Mouse (Mus musculus) brain, embryonic 18.5 days (tissue): Measurements from ENCODE around the gene Trrap.

ENCODE experiments used
- DNase-seq: peaks from one replicate; pipeline ENCODE4 v3.0.0-alpha.2; 2012; ENCODE audit warnings: low read depth, low spot score

Trrap gene

DNA sequence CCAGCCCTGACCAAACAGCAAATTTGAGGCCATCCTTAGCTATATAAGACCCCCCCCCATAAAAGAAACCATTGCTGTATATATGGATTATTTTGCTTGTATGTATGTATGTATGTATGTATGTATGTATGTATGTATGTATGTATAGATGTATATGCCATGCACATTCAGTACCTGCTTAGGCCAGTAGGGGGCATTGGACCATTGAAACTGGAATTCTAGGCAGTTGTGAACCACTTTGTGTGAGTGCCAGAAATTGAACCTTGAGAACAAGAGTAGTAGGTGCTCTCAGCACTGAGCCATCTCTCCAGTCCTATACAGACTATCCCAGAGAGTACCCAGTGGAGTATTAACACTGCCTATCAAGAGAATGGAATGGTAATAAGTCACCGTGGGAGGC lies 104.2 kb downstream of the Trrap start:
- DNase-seq: no peak

DNA sequence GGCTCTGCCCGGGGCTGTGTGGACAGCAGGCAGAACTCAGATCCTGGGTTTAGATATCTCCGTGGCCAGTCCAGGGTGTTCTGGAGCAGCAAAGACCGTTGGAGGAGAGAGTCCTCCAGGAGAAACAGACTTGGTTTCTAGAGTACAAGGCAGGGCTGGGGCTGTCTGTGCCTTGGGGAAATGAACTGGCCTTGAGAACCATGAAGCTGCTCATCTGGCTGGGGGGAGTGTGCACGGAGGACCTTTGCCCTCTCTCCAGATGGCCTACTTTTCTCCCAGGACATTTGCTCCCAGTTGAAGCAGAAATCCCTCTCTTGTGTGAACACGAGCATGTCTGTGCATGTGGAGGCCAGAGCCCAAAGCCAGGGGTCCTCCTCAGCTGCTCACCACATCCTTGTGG lies 104.8 kb downstream of the Trrap start:
- DNase-seq: no peak

DNA sequence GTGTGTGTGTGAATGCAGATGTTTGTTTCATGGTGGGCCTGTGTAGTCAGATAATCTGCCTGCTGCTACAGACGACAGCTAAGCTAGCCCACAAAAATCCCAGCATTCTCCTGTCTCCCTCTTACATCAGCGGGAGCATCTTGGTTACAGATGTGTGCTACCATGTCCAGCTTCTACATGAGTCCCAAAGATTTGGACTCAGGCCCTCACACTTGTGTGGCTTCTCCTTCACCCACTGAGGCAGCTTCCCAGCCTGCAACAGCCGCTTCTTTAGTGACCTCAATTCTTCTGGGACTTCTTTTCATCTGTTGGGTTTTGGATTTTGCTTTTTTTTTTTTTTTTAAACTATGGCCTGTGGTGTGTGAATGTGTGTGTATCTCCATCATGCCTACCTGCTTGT lies 105.3 kb downstream of the Trrap start:
- DNase-seq: no peak

DNA sequence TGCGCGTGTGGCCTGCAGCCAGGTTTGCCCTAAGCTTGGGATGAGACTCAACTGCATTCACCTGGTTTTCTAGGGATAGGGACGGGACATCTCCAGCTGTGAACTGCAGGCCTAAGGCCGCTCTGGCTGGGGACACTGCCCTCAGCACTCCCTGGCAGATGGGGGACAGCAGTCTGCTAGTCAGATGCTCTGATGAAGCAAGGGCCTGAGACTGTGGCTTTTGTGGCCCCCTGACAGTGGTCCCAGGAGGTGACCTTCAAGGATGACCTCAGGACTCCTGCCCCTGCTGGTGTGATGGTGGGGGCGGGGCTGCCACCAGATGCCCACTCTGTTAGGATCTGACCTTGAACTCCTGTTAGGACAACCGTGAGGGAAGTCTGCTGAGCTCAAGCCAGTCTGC lies 107.7 kb downstream of the Trrap start:
- DNase-seq: no peak

DNA sequence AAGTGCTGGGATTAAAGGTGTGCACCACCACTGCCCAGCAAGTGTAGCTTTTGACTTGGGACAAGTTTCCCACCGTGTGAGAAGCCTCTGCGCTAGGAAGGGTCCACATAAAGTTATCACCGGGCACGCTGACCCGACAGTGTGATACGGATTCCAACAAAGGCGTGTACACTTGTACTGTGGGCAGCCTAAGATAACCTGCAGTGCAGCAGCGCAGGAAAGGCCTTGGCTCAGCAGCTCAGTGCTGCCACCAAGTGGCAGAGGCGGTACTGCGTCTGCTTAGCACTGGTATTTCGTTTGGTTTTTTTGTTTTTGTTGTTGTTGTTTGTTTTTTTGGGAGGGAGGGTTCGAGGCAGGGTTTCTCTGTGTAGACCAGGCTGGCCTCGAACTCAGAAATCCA lies 108.4 kb downstream of the Trrap start:
- peak; percentile 10 for DNase-seq

DNA sequence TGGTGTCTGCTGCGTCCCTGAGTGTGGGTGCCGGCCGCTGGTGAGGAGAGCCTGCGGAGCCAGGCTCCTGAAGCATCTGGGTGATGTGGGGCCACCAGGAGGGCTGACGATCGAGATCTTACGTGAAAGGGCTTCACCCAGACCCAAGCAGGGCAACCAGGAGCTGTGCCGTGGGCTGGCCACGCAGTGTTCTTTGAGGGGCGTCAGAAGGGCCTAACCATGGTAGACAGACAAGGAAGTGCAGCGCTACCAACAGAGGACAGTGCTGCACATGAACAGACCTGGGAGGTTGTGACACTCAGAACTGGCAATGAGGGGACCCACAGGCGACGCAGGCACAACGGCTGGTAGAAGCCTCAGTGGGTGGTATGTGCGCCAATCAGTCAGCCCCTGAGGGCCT lies 109.5 kb downstream of the Trrap start:
- no peak for DNase-seq

DNA sequence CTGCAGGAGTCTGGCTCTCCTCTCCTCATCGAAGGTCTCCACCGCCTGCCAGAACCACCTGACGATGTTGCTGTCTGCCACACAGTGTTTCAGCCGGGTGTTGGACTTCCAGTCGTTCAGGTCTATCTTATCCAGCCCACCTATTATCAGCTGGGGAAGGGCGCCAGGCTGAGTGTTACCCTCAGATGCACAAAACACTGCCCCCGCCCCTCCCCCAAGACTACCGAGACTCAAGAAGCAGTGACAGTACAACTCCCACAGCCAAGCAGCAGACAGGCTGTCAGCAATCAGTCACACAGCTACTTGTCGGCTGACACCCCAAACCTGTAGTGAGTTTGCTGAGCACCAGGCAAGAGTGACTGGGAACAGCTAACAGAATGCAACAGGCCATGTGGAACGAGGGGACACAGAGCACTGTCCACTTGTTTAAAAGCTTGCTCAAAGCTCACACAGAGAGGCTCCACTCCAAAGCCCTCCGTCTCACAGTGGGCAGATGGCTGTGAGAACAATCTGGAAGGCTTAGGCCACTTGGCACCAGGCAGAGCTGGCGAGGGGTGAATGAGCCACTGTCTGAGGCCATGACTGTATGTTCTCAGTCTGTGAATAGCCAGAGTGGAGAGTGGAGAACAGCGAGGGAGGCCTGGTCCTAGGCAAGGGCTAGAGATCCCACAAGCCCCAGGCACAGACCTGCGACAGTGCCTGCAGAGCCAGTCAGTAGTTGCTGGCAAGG lies 114.3 kb downstream of the Trrap start:
- peak; percentile 24 for DNase-seq

DNA sequence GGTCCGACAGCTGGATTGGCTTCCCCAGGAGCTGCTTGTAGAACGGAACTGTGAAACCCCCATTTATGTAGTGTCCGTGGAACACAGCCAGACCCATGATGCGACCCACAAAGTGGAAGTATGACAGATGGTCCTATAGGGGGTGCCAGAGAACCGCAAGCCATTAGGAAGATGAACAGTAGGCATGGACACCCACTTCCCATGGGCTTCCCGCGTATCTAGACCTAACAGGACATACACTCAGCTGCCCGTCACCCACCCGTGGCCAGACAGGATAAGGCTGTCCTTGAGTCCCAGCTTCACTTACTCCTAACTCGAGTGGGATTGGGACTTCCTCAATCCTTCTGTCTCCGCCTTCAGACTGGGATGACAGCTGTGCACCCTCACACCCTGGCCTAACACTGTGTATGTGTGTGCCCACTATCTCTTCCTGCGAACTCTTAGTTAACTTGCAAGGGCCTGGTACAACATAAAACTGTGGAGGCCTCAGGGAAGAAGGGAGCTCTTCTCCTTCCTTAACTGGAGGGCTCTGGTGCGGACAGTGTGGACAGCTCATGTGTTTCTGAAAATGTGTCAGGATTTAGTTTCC lies 117.2 kb downstream of the Trrap start:
- DNase-seq: no peak

DNA sequence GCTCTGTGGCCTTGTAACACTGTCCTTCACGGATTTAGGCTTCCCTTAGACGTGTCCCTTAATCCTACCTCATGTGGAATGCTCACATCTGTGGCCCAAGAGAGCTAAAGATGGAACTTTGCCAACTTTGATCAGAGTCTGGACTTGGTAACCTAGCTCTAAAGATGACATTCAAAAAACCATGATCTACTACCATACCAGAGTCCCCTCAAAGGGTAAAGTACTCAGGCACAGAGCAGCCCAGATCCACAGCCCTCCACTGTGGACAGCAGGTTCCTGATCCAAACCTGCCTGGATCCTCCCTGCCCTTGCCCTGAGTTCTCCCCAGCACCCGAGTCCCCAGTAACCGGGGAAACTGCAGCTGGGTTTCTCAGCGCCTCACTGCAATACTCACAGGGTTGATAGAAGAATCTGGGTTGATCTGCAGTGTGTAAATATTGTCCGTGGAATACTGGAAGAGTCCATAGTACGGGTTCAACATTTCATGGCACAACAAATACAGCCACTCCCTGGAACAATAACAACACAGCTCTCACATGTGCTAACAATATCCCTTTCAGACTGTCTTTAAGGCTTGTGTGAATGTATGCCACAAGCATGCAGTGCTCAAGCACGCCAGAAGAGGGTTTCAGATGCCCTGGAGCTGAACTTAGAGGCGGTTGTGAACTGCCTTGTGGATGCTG lies 118.6 kb downstream of the Trrap start:
- no peak for DNase-seq

DNA sequence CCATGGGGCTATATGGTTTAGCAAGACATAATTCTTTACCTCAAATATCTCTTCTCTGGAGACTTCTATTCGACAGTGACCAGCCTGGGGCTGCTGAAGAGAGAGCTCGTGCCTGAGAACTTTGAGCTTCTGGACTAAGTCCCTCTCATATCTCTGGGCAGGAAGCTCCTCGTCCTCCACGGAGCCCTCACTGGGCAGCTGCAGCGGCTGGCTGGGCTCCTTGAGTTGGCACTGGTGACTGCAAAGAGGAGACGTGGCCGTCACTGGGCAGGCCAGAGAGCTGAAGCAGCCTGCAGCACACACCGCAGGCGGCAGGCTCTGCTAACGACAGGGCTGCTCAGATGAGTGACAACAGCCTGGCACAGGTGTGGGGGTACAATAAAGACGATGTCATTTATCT lies 123.7 kb downstream of the Trrap start:
- DNase-seq: no peak

DNA sequence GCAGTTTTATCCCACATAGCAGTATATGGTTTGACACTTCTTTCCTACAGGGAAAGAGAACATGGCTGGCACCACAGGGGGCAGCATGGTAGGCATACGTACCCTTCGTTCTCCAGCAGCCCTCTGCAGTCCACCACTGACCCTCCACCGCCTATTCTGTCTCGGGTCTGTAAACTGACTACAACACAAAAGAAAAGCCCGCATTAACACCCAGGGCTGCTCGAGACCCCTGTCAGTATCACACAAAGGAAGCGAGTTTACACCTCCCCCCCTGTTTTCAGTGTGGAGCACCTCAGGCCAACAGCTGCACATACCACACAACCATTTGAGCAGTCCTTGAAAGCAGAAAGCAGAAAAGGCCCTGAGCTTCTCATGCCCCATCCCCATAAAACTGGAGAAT lies 130.3 kb downstream of the Trrap start:
- DNase-seq: no peak

DNA sequence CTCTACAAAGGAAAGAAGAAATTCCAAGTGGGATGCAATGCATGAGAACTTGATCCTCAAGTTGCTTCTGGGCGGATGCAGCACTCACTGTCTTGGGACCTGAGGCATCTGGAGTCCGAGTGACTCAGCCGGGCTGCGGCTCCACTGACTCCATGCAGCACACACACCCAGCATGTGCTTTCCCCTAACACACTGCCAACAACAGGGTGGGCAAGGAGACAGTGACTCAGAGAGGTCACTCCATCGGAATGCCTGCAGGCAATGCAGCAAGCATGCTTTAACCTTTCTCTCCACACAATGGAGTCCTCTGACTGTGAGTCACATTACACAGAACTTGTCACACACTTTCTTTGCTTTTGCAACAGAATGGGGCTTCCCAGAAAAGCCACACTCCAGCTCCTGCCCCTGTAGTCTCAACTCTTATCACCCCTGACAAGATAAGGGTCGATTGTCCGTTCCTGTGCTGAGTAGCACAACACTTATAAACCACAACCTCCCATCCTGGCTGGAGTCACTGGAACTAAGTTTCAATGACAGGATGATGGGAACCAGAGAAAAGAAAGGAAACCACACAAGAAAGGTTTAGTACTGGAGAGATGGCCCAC lies 131.0 kb downstream of the Trrap start:
- no peak for DNase-seq

DNA sequence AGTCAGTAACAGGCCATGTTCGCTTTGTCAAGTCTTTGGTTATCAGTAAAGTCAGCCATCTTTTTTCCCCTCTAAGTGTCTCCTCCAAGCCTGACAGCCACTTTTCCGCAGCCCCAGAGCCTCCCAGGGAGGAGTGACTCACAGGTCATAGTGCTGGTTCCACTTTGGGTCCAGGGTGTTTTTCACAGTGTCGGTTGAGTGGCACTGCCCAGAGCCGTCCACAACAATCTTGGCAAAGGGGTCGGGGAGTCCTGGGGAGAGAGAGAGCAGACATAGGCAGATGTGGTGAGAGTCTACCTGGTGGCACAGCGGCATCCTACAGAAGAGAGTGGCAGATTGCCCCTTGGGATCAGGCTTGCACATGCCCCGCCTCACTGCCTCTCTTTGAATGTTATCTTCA lies 133.5 kb downstream of the Trrap start:
- DNase-seq: no peak

DNA sequence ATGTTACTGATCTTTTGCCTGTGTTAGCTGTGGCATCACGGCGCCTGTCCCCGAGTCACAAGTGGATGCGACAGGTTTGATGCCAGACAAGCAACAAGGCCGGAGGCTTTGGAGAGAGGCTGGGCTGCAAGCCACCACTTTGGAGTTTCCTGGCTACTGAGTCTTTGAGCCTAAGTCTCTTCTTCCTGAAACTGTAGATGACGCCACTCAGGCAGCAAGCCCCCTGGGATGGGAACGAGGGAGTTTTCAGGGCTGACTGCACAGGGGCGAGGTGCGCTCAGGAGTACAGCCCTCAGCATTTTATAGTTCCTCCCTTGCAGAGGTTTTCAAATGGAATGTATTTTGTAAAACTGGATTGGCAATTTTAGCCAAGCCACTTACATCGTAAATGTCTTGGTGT lies 134.3 kb downstream of the Trrap start:
- no peak for DNase-seq

DNA sequence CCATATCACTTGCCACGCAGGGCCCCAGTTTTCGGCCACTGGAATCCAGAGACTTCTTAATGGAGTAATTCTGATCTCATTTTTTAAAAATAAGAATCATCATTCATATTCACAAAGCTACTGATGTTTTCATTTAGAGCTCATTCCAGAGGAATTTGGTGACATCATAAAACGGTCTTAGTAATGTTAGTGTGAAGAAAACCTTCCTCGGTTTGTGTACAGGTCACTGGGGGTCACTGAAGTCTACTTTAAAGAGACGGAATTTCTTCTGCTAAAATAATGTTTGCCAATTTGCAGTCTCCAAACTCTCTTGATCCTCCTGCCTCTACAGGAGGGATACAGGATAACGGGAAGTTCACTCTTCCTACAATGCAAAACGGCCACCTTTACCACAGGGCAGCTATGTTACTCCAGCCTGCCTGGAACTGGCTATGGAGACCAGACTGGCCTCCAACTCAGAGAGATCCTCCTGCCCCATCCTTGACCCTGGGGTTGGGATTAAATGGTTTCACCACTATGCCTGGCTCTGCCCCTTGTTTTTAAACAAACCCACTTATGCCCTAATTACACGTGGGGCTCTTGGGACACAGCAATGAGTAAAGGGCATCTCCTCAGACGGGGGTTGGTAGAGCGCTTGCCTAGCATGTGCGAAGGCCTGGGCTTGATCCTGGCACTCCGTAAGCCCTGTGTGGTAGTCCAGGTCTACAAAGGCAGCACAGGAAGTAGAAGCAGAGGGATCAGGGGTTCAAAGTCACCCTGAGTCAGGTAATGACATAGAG lies 137.0 kb downstream of the Trrap start:
- DNase-seq: no peak

DNA sequence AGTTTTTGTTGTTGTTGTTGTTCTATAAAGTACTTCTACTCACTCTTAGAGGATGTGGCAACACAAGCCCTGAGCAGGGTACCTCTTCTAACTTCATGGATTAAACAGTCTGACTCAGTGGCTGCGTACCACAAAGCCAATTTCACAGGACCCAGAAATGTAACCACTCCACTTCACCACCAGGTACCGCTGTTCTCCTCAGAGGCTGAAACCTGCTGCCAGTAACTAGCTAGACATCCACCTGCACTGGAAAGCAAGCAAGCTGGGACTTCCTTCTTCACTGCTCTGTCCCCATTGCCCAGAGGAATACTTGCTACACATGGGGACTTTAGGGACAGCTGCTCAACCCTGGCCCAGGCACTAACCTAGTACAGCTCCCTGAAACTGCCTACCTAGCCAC lies 140.1 kb downstream of the Trrap start:
- DNase-seq: no peak
